Mouse (Mus musculus): ENCODE measurements at regions not wholly inside any gene's neighbourhood (a gene's known extent, or its start where the extent isn't known, plus 50 kb on each side); places are given as distances from the start of the nearest gene placed in this dataset.

DNA sequence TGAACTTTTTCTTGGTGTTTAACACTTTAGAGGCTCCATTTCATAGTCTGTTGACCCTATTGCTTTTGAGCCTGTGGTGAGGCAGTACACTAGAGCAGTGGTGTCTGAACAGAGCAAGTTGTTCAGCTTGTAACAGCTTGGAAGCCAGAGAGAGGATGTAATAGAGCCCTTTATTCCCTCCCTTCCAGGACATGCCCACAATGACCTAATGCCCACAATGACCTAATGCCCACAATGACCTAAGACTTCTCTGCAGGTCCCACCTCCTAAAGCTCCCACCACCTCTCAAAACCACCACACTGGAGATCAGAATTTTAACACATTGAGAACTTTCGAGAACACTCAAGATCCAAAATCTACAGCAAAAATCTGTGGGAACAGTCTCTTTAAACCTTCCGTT lies 115.6 kb downstream of the S1pr1 start:
- TF ChIP-seq CTCF (IDR thresholded peaks at IDR 0.05; ENCODE audit: borderline replicate concordance, insufficient read depth, low read depth, low read length) (no peak), POLR2A (IDR thresholded peaks at IDR 0.05; ENCODE audit: borderline replicate concordance, insufficient read depth, low read length) (no peak)

Measured in cerebellum, adult 2 months (tissue).